Mouse (Mus musculus): ENCODE results near the gene Kbtbd3. TPM values are rescaled to one million over a fixed set of nuclear protein-coding genes. Genes with fewer than 3 reads are reported as not detected.

Gene Kbtbd3
- total RNA-seq (2021) = 1 to 10 TPM; 3.3 to 3.5 TPM
- long read RNA-seq, experiment 1, partial matches to known transcripts = 0 of 5 reads
- long read RNA-seq, experiment 1, other reads (novel, unspliced or antisense) = 0 of 5 reads
- long read RNA-seq, experiment 2, transcript Kbtbd3-201 (3 exons, 2,231 nt) = major isoform, 6 of 8 reads
- long read RNA-seq, experiment 2, partial matches to known transcripts = 0 of 8 reads
- long read RNA-seq, experiment 2, other reads (novel, unspliced or antisense) = 0 of 8 reads

GRCm38 (mm10) chr9:4309351-4310085, at the start of gene Kbtbd3, which contains the start of gene Aasdhppt:
Gene Kbtbd3 (plus strand): TSS chr9:4309833.
Gene Aasdhppt (minus strand): TSS chr9:4309471.
- DNase-seq = peak; percentile 99
- intact Hi-C loops (cut with DNase I; ENCODE audit: low total_unique reads) = loop anchor here (10.0 kb wide), 1 partner anchor 65 kb away; the partner anchor contains the start of gene Msantd4

- intact Hi-C loops (cut with DNase I; ENCODE audit: low total_unique reads) = no loop called here
- DNase-seq = peak; percentile 60
Measured at GRCm38 (mm10) chr9:4259841-4260745, 49.5 kb upstream of the Kbtbd3 start.

- intact Hi-C loops (cut with DNase I; ENCODE audit: low total_unique reads) = no loop called here
- no peak for DNase-seq
Measured at GRCm38 (mm10) chr9:4260746-4261090, 48.9 kb upstream of the Kbtbd3 start.

GRCm38 (mm10) chr9:4266881-4267280, 42.8 kb upstream of the Kbtbd3 start:
- DNase-seq = no peak
- intact Hi-C loops (cut with DNase I; ENCODE audit: low total_unique reads) = no loop called here

GRCm38 (mm10) chr9:4283850-4284249, 25.8 kb upstream of the Kbtbd3 start:
- DNase-seq = no peak
- intact Hi-C loops (cut with DNase I; ENCODE audit: low total_unique reads) = no loop called here

- intact Hi-C loops (cut with DNase I; ENCODE audit: low total_unique reads) = no loop called here
- DNase-seq = no peak
Measured at GRCm38 (mm10) chr9:4300466-4300865, 9.2 kb upstream of the Kbtbd3 start.

GRCm38 (mm10) chr9:4304867-4305266, 4.8 kb upstream of the Kbtbd3 start:
- DNase-seq = no peak
- intact Hi-C loops (cut with DNase I; ENCODE audit: low total_unique reads) = no loop called here

- intact Hi-C loops (cut with DNase I; ENCODE audit: low total_unique reads) = no loop called here
- DNase-seq = no peak
Measured at GRCm38 (mm10) chr9:4308628-4309350, 844 bp upstream of the Kbtbd3 start.

GRCm38 (mm10) chr9:4310706-4311105, 1.1 kb downstream of the Kbtbd3 start:
- DNase-seq = no peak
- intact Hi-C loops (cut with DNase I; ENCODE audit: low total_unique reads) = loop anchor here (10.0 kb wide), 1 partner anchor 64 kb away; the partner anchor contains the start of gene Msantd4

GRCm38 (mm10) chr9:4311162-4311561, 1.5 kb downstream of the Kbtbd3 start:
- intact Hi-C loops (cut with DNase I; ENCODE audit: low total_unique reads) = loop anchor here (10.0 kb wide), 1 partner anchor 64 kb away; the partner anchor contains the start of gene Msantd4
- DNase-seq = no peak

GRCm38 (mm10) chr9:4313946-4314345, 4.3 kb downstream of the Kbtbd3 start:
- DNase-seq = no peak
- intact Hi-C loops (cut with DNase I; ENCODE audit: low total_unique reads) = loop anchor here (10.0 kb wide), 1 partner anchor 61 kb away; the partner anchor contains the start of gene Msantd4

GRCm38 (mm10) chr9:4315746-4316145, 6.1 kb downstream of the Kbtbd3 start:
- no peak for DNase-seq
- intact Hi-C loops (cut with DNase I; ENCODE audit: low total_unique reads) = loop anchor here (10.0 kb wide), 1 partner anchor 59 kb away; the partner anchor contains the start of gene Msantd4

GRCm38 (mm10) chr9:4318939-4319721, 9.5 kb downstream of the Kbtbd3 start:
- no peak for DNase-seq
- intact Hi-C loops (cut with DNase I; ENCODE audit: low total_unique reads) = loop anchor here (10.0 kb wide), 1 partner anchor 56 kb away; the partner anchor contains the start of gene Msantd4

GRCm38 (mm10) chr9:4353163-4353562, 43.5 kb downstream of the Kbtbd3 start:
- no peak for DNase-seq
- intact Hi-C loops (cut with DNase I; ENCODE audit: low total_unique reads) = no loop called here

GRCm38 (mm10) chr9:4375828-4376639, 66.4 kb downstream of the Kbtbd3 start, which contains the start of gene Msantd4:
Gene Msantd4 (plus strand): TSS chr9:4376562.
- DNase-seq = peak; percentile 98
- intact Hi-C loops (cut with DNase I; ENCODE audit: low total_unique reads) = loop anchor here (10.0 kb wide), 1 partner anchor 61 kb away; no protein-coding TSS in a partner anchor

- intact Hi-C loops (cut with DNase I; ENCODE audit: low total_unique reads) = loop anchor here (10.0 kb wide), 1 partner anchor 62 kb away; no protein-coding TSS in a partner anchor
Measured at GRCm38 (mm10) chr9:4376640-4377120, 67.0 kb downstream of the Kbtbd3 start.

More at GRCm38 (mm10) chr9:4376640-4377120, 67.0 kb downstream of the Kbtbd3 start:
- DNase-seq = peak; percentile 11

All from gastrocnemius, postnatal 14 days (tissue).